Mouse (Mus musculus) cerebellum, postnatal 10 days (tissue): ENCODE results near the gene N4bp3.

Experiments
- DNase-seq, 2 experiments: peaks; one replicate each; pipeline ENCODE4 v3.0.0; 2021; ENCODE audit warnings: mixed read lengths in 2 of 2

N4bp3 gene

GRCm38 (mm10) chr11:51594715-51595350 lies 55.8 kb downstream of the N4bp3 start:
- no peak for DNase-seq

GRCm38 (mm10) chr11:51593849-51594248 lies 56.8 kb downstream of the N4bp3 start:
- DNase-seq: no peak

- no peak for DNase-seq
Observed at GRCm38 (mm10) chr11:51593368-51593767, 57.3 kb downstream of the N4bp3 start.
